In the genomic region with DNA sequence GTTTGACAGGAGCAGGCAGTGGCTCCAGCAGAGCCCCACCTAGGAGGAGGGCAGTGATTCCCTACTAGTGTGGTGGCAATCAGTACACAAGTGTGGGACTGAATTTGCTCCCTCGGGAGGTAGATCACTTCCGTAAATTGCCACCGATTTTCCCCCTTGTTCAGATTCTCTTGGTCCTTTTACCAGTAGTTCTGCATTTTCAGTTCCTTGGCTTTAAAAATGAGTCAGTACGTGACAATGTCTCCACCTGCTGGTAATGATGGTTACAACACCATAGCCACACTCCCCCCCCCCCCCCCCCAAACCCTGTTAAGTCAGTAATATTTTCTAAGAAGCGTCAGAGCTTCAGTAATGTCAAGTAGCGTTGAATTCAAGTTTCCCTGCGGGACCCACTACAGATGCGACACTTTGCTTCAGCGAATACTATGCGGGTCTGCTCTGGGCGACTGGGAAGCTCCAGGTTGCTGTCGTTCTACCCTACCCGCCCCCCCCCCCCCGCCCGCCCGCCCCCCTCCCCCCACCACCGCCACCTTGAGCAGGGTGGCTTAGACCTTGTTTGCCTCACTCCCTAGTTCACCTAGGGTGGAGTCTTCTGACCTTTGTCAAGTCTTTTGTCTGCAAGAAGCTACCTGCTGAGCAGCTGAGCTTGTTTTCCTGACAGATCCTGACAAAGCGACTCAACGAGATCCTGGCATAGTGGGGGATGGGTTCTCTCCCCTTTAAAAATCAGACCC, we compare ENCODE assay signal across 8 mouse cellular contexts. TPM values are rescaled to one million over a fixed set of nuclear protein-coding genes. Genes with fewer than 3 reads are reported as not detected.
DNase-seq lines count a peak whose midpoint lies in the region; ATAC-seq and TF ChIP-seq lines count a peak whose summit lies in the region.

No protein-coding gene starts in this region.

- no peaks in the 10 kb centered on the region for H3K36me3 ChIP-seq in forebrain, postnatal 0 days (ENCODE audit: insufficient read depth)
- H3K36me3 ChIP-seq in hindbrain, embryonic 12.5 days, result no peaks in the 10 kb centered on the region
- no peaks in the 10 kb centered on the region for H3K36me3 ChIP-seq in lung, embryonic 15.5 days

- H3K4me3 ChIP-seq in forebrain, postnatal 0 days (ENCODE audit: low read depth, low read length), result peak overlapping the region; percentile 42
- peak overlapping the region; percentile 42 for H3K4me3 ChIP-seq in hindbrain, embryonic 12.5 days
- H3K4me3 ChIP-seq in lung, embryonic 15.5 days, result peak overlapping the region; percentile 37
- peak overlapping the region; percentile 46 for H3K4me3 ChIP-seq in olfactory bulb, adult 2 months (ENCODE audit: insufficient read depth, low read depth, low read length)

- peak; percentile 86 for ATAC-seq in forebrain, postnatal 0 days
- ATAC-seq in hindbrain, embryonic 12.5 days (ENCODE audit: low FRiP score), result peak; percentile 75
- ATAC-seq in lung, embryonic 15.5 days (ENCODE audit: borderline replicate concordance, extremely low read depth, low FRiP score, low TSS enrichment), result peak; percentile 23; the same call in 1 of the 2 replicates
- no peak for ATAC-seq in erythroid progenitor cell, adult 5-6 weeks (replicated peaks; ENCODE audit: low FRiP score, poor library complexity, severe bottlenecking)

- WGBS in forebrain, postnatal 0 days, result under 1% methylated on average over 14 of the region's 19 CpGs
- WGBS in hindbrain, embryonic 12.5 days, result under 1% methylated on average over 14 of the region's 19 CpGs
- WGBS in lung, embryonic 15.5 days, result 1% methylated on average over 14 of the region's 19 CpGs
- 1% methylated on average over 18 of the region's 19 CpGs for WGBS in olfactory bulb, adult 2 months

- DNase-seq in T-cell, adult 2 months (ENCODE audit: low spot score), result peak; percentile 41
- peak; percentile 32 for DNase-seq in cerebellum, adult 11-12 months
- peak; percentile 86 for DNase-seq in forebrain, postnatal 0 days
- DNase-seq in layer of hippocampus, adult 9-11 months, result peak; percentile 28

- no peak for TF ChIP-seq POLR2A in olfactory bulb, adult 2 months (IDR thresholded peaks at IDR 0.05; ENCODE audit: insufficient read depth, low read depth, low read length)

- peak overlapping the region; percentile 51 for H3K9ac ChIP-seq in forebrain, postnatal 0 days
- peak overlapping the region; percentile 51 for H3K9ac ChIP-seq in hindbrain, embryonic 12.5 days
- peak overlapping the region; percentile 13; the same call in 1 of the 2 replicates for H3K9ac ChIP-seq in lung, embryonic 15.5 days

- peak; percentile 75 for TF ChIP-seq CTCF in forebrain, postnatal 0 days (IDR thresholded peaks at IDR 0.05; ENCODE audit: low read depth)
- TF ChIP-seq CTCF in olfactory bulb, adult 2 months (IDR thresholded peaks at IDR 0.05; ENCODE audit: insufficient read depth, low read depth, low read length), result no peak

- peak overlapping the region; percentile 56 for H3K4me2 ChIP-seq in forebrain, postnatal 0 days (ENCODE audit: low read depth)
- H3K4me2 ChIP-seq in hindbrain, embryonic 12.5 days (replicated peaks), result peak overlapping the region; percentile 70
- peak overlapping the region; percentile 59 for H3K4me2 ChIP-seq in lung, embryonic 15.5 days

- no peaks in the 10 kb centered on the region for H3K4me1 ChIP-seq in forebrain, postnatal 0 days (ENCODE audit: insufficient read depth)
- 0 out of 2 replicates have a peak, but pooled peaks cover 4% of the 10 kb centered on the region for H3K4me1 ChIP-seq in hindbrain, embryonic 12.5 days
- peaks cover 7% of the 10 kb centered on the region for H3K4me1 ChIP-seq in lung, embryonic 15.5 days
- peaks cover 5% of the 10 kb centered on the region for H3K4me1 ChIP-seq in olfactory bulb, adult 2 months (ENCODE audit: control insufficient read depth, insufficient read depth, low read length)

- H3K9me3 ChIP-seq in forebrain, postnatal 0 days (ENCODE audit: low read length), result no peaks in the 10 kb centered on the region
- no peaks in the 10 kb centered on the region for H3K9me3 ChIP-seq in hindbrain, embryonic 12.5 days (replicated peaks)
- H3K9me3 ChIP-seq in lung, embryonic 15.5 days, result no peaks in the 10 kb centered on the region

- peak overlapping the region; percentile 66; the same call in 1 of the 2 replicates for H3K27ac ChIP-seq in forebrain, postnatal 0 days (ENCODE audit: low read depth, low read length)
- H3K27ac ChIP-seq in hindbrain, embryonic 12.5 days, result no peak overlapping the region
- H3K27ac ChIP-seq in lung, embryonic 15.5 days, result no peak overlapping the region
- peak overlapping the region; percentile 14; the same call in 1 of the 2 replicates for H3K27ac ChIP-seq in olfactory bulb, adult 2 months (ENCODE audit: insufficient read depth, low read depth, low read length)

- H3K27me3 ChIP-seq in forebrain, postnatal 0 days (ENCODE audit: insufficient read depth, low read length), result no peaks in the 10 kb centered on the region
- no peaks in the 10 kb centered on the region for H3K27me3 ChIP-seq in hindbrain, embryonic 12.5 days
- H3K27me3 ChIP-seq in lung, embryonic 15.5 days, result no peaks in the 10 kb centered on the region

RNA-seq across cellular contexts. Expression of a gene that starts 13.4 kb away (rescaled TPM):
- total RNA-seq in forebrain, postnatal 0 days (2014; rRNA removed), result 3.4 and 4.3 TPM in 2 replicates
- 4.4 and 5.8 TPM in 2 replicates for polyA plus RNA-seq in forebrain, postnatal 0 days (2015; fragmentation: Nextera tagmentation; extraction: Ambion mirVana)
- 4.1 and 4.4 TPM in 2 replicates for polyA plus RNA-seq in hindbrain, embryonic 12.5 days (2016; fragmentation: Nextera tagmentation; extraction: Ambion mirVana)
- polyA plus RNA-seq in lung, embryonic 15.5 days (2015; fragmentation: Nextera tagmentation; extraction: Ambion mirVana), result 1.9 and 2.2 TPM in 2 replicates
- polyA plus RNA-seq in olfactory bulb, adult 2 months (2012; ENCODE audit: insufficient read depth, insufficient read length, low replicate concordance, missing spikeins), result not detected in 2 replicates
- not detected in 2 replicates for total RNA-seq in erythroid progenitor cell, adult 5-6 weeks (2015; ENCODE audit: low replicate concordance)
- not detected in 2 replicates for total RNA-seq in erythroid progenitor cell, adult 5-6 weeks (2017; ENCODE audit: low replicate concordance)

RNA-seq across cellular contexts. Expression of a gene that starts 18.8 kb away (rescaled TPM):
- total RNA-seq in forebrain, postnatal 0 days (2014; rRNA removed), result not detected in 2 replicates
- not detected in 2 replicates for polyA plus RNA-seq in forebrain, postnatal 0 days (2015; fragmentation: Nextera tagmentation; extraction: Ambion mirVana)
- not detected in 2 replicates for polyA plus RNA-seq in hindbrain, embryonic 12.5 days (2016; fragmentation: Nextera tagmentation; extraction: Ambion mirVana)
- polyA plus RNA-seq in lung, embryonic 15.5 days (2015; fragmentation: Nextera tagmentation; extraction: Ambion mirVana), result not detected in 2 replicates
- not detected in 2 replicates for polyA plus RNA-seq in olfactory bulb, adult 2 months (2012; ENCODE audit: insufficient read depth, insufficient read length, low replicate concordance, missing spikeins)
- total RNA-seq in erythroid progenitor cell, adult 5-6 weeks (2015; ENCODE audit: low replicate concordance), result not detected in 2 replicates
- total RNA-seq in erythroid progenitor cell, adult 5-6 weeks (2017; ENCODE audit: low replicate concordance), result not detected in 2 replicates

RNA-seq across cellular contexts. Expression of a gene that starts 30.7 kb away (rescaled TPM):
- total RNA-seq in forebrain, postnatal 0 days (2014; rRNA removed), result 14.5 and 14.7 TPM in 2 replicates
- polyA plus RNA-seq in forebrain, postnatal 0 days (2015; fragmentation: Nextera tagmentation; extraction: Ambion mirVana), result 7.4 and 8.7 TPM in 2 replicates
- polyA plus RNA-seq in hindbrain, embryonic 12.5 days (2016; fragmentation: Nextera tagmentation; extraction: Ambion mirVana), result 9.1 and 10.6 TPM in 2 replicates
- polyA plus RNA-seq in lung, embryonic 15.5 days (2015; fragmentation: Nextera tagmentation; extraction: Ambion mirVana), result 7.6 and 8.7 TPM in 2 replicates
- polyA plus RNA-seq in olfactory bulb, adult 2 months (2012; ENCODE audit: insufficient read depth, insufficient read length, low replicate concordance, missing spikeins), result not detected in 2 replicates
- 1.8 and 11.3 TPM in 2 replicates for total RNA-seq in erythroid progenitor cell, adult 5-6 weeks (2015; ENCODE audit: low replicate concordance)
- 2.2 TPM in 1 of 2 replicates, not detected in the other for total RNA-seq in erythroid progenitor cell, adult 5-6 weeks (2017; ENCODE audit: low replicate concordance)

Comparison
In these comparisons a context has a peak if more than half of its experiments do, and no peak if none do; other contexts are left out.
1. DNase-seq: peak in every context shown above with its lines; median percentile 86 in forebrain, postnatal 0 days; 41 in T-cell, adult 2 months; 32 in cerebellum, adult 11-12 months; 28 in layer of hippocampus, adult 9-11 months.
2. H3K27ac ChIP-seq: peak in forebrain, postnatal 0 days (single experiment) and olfactory bulb, adult 2 months (single experiment); none in hindbrain, embryonic 12.5 days (single experiment) and lung, embryonic 15.5 days (single experiment).
3. Peak in every context shown above with its lines, with median percentiles within 50 percentile points of each other: H3K4me2 ChIP-seq, H3K4me3 ChIP-seq and H3K9ac ChIP-seq.